Mouse (Mus musculus) megakaryocyte progenitor cell, adult 5-6 weeks (primary cell): ENCODE measurements at regions not wholly inside any gene's neighbourhood (a gene's known extent, or its start where the extent isn't known, plus 50 kb on each side); places are given as distances from the start of the nearest gene placed in this dataset.

Source experiments
- ATAC-seq: replicated peaks from 2 replicates; pipeline ENCODE4 v1.8.0; 2016; ENCODE audit warnings: mild to moderate bottlenecking, moderate TSS enrichment, inconsistent platforms; ENCODE audit not compliant: poor library complexity

- no peak for ATAC-seq
Measured at GRCm38 (mm10) chr4:124451131-124451530, 159.5 kb downstream of the 3100002H09Rik start.

GRCm38 (mm10) chr4:124446615-124447014 lies 164.0 kb downstream of the 3100002H09Rik start:
- no peak for ATAC-seq

GRCm38 (mm10) chr4:124443613-124444108 lies 166.9 kb downstream of the 3100002H09Rik start:
- no peak for ATAC-seq

DNA sequence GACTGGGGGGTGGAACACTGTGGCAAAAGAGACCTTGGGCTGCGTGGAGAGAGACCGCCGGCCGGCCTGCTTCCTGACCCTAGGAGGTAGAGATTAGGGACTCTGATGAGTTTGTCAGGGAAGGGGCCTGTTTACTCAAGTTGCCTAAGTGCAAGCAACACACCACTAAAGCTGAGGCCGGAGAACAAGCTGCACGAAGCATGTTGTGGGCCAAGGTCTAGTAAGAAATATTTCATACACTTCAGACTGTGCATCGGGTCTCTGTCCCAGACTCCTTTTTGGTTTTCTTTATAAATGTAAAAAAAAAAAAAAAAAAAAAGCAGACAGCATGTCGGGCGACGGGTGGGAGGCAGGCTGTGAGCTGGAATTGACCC lies 167.5 kb downstream of the 3100002H09Rik start:
- no peak for ATAC-seq

DNA sequence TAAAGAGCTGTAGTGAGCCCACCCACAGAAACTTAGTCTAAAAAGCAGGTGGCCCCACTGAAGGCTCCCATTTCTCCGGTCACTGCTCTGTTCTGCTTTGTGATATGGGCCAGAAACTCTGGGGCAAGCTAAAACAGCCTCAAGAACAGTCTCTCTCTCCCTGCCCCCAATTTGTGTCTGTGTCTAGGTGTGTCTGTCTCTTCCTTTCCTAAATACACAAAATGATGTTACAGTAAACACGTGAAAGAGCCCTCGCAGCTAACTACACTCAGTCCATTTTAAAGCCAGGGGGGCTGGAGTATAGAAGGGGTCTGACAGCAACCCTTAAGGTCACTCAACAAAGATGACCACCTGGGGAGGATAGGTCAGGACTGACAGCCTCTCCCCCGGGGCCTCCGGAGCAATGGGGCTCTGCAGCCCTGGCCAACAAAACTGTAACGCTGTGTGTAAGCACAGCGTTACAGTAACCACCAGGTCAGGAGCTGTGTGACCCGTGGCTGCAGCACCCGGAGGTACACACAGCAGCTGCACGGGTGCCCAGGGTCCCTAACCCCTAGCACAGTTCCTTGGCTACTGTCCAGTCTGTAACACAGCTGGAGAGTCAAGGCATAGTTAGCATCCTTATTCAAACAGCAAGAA lies 168.0 kb downstream of the 3100002H09Rik start:
- ATAC-seq = no peak

- no peak for ATAC-seq
Measured at GRCm38 (mm10) chr4:124441737-124442487, 168.7 kb downstream of the 3100002H09Rik start.

DNA sequence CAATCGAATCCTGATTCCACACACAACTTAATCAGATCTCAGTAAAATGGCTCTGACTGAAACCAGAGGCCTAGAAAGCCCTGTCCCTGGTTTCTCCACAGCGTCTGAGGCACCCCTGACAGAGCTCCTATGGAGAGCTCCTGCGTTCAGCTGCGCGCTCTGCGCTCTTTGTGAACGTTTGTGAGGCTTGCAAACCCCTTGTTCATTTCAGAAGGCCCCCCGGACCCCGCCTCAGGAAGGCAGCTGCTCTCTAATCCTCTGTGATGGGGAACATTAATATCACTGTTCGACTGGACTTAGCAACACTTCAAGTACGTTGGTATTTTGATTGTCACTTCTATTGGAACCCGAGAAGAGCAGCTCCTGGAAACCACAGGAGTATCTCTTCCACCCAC lies 175.6 kb downstream of the 3100002H09Rik start:
- no peak for ATAC-seq

DNA sequence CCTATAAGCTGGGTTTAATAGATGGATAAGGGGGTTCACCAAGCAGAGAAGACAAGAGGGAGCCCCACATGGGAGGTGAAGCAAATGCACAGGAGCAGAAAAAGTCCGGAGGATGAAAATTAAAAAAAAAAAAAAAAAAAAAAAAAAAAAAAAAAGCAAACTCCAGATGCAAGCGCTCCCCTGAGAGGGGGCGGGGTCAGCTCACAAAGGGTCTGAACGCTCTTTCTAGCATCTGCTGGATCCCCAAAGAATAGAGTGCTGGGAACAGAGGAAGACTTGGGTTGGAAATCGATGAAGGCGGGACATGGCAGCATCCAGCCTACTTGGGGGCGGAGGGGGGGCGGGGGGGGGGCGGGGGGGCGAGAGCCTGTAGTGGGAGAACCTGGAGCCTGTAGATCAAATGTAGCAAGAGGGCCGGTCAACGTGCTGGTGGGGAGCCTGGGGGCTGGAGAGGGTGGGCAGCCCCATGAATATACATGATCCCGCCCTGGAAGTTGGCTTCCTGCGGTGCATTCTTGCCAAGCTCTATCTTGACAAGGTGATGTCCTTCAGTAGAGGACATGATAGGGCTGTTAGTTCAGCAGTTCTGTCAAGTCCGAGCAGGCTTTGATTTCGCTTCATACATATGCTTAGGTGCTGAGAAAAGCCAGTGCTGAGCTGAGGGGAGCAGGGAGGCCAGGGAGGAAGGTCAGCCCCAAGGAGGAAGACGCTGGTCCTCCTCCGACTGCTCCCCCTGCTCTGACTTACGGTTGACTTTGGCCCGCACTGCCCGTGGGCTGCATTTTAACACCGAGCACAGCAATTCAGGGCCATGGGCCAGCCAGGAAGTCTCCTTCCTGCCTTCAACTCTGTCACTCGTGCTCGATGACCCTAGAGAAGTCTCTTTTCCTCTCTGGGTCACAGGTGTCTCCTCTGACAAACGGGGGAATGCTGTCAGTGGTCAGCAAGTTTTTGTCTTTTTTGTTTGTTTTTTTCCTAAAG lies 176.3 kb downstream of the 3100002H09Rik start:
- no peak for ATAC-seq

- no peak for ATAC-seq
Measured at GRCm38 (mm10) chr4:124433506-124433905, 177.1 kb downstream of the 3100002H09Rik start.

- no peak for ATAC-seq
Measured at GRCm38 (mm10) chr4:124431193-124431592, 179.4 kb downstream of the 3100002H09Rik start.

GRCm38 (mm10) chr4:124428844-124429243 lies 181.8 kb downstream of the 3100002H09Rik start:
- no peak for ATAC-seq

GRCm38 (mm10) chr4:124422406-124422805 lies 188.2 kb downstream of the 3100002H09Rik start:
- no peak for ATAC-seq

DNA sequence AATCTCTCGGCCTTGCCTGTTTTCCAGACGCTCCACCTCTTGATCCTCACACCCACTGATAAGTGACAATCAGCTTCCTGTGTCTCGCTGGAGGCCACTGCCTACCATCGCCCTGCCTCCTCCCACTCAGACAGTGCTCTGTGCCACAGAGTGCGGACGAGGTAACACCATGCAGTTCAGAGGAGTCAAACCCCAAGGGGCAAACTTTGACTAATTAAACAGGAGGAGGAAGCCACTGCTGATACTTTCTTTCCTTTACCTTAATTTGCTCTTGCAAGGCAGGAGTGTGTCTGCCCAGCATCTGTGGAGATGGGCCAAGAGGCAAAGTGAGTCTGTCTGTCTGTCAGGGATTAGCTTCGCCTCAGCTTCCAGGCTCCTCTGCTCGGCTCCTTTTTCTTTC lies 192.2 kb downstream of the 3100002H09Rik start:
- no peak for ATAC-seq

DNA sequence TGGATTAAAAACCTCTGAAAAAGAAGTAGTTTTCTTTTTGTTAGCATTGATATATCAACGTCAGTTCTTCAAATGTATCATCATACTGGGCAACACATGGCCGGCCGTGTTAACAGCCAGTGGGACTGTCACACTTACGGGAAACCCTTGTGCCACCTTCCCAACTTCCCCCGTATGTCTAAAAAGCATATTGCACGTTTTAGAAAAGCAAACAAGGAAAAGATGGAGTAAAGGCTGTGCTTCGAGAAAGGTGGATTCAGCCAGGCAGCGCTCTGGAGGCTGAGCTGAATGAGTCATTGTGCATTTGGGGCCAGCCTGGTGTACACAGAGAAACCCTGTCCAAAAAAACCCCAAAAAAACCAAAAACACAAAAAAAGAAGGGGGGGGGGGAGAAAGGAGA lies 193.4 kb downstream of the 3100002H09Rik start:
- no peak for ATAC-seq

DNA sequence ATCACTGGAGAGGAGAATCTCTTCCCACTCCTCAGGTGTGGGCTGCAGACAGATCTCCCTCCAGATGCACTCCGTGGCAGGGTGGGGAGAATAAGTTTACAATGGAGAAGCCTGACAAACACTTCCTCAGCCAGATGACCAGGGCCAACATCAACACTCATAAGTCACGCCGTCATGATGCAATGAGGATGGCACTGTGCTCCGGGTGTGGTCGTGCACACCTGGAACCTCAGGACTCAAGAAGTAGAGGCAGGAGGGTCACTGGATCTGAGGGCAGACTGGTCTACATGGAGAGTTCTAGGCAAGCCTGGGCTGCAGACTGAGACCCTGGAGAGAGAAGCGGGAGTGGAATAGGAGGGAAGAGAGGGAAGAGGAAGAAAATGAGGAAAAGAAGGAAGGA lies 194.3 kb downstream of the 3100002H09Rik start:
- ATAC-seq = no peak

DNA sequence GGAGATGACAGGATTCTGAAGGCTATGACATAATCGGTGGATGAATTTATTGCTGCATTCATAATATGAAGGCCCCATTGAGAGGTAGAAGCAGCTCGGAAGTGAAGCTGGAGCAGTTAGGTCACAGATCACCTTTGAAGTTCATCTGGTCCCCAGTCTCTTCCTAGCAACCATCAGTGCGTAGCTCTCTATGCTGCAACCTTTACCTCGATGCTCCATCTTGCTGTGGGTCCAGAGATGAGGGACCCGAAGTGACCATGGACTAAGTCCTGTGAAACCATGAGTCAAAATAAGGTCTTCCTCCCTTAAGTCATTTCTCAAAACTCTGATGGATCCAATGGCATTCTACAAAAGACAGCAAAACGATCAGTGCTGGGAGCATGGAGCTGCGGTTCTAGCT lies 196.2 kb downstream of the 3100002H09Rik start:
- no peak for ATAC-seq

DNA sequence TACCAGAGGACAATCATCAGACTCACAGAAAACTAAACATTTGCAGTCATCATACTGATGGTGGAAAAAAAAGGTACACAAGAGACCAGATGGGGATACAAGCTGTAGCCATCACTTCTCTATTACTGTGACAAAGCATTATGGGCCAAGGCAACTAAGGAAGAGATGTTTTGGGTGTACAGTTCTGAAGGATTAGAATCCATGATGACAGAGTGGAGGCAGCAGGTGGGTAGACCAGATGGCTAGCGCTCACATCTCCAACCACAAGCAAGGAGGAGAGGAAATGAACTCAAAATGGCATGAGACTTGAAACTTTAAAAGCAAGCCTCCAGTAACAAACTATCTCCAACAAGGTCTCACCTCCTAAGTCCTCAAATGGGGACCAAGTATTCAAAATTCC lies 201.3 kb downstream of the 3100002H09Rik start:
- ATAC-seq = no peak

DNA sequence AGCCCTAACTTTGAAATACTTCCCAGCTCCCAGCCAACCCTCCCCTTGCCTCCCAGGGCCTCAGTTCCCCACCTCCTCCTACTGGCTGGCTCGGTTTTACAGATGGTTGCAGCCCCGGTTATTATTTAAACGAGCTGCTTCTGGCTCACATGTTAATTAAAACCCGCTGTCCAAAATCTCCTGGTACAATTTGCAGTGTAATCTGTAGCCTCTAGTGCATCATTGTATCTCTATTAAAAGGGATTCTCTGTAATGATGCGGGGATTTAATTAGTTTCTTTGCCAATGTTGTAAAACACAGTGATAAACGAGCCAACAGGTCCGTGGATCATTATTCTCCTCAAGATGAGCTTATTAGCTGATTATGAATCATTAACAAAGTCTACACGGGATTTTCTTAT lies 208.5 kb downstream of the 3100002H09Rik start:
- no peak for ATAC-seq

- ATAC-seq = no peak
Measured at GRCm38 (mm10) chr4:124400741-124401140, 209.9 kb downstream of the 3100002H09Rik start.

- ATAC-seq = no peak
Measured at GRCm38 (mm10) chr4:124400136-124400675, 210.4 kb downstream of the 3100002H09Rik start.

- ATAC-seq = no peak
Measured at GRCm38 (mm10) chr4:124398354-124398753, 212.2 kb downstream of the 3100002H09Rik start.
